Mouse (Mus musculus) heart, postnatal 36 days (tissue): Measurements from ENCODE around the gene Ccdc51. TPM values are rescaled to one million over a fixed set of nuclear protein-coding genes. Genes with fewer than 3 reads are reported as not detected.
A peak's percentile ranks its signal among the peaks of the same experiment; 100 is the strongest.

Experiments used
- DNase-seq, 2 experiments: peaks; one replicate each; pipeline ENCODE4 v3.0.0; 2021 to 2022
- intact Hi-C: fragments of 180-260 bp; cut with DNase I; formaldehyde crosslinking; loops from one replicate; pipeline ENCODE4 v1.15.1; 2025
- total RNA-seq, 2 experiments: library from RNA; stranded (reverse); gene quantifications; 2 replicates each; pipeline ENCODE4 v1.2.3; 2021

Gene Ccdc51
- total RNA-seq, 2 experiments from 2014 or later, result 11.7 to 12.2 TPM

DNA sequence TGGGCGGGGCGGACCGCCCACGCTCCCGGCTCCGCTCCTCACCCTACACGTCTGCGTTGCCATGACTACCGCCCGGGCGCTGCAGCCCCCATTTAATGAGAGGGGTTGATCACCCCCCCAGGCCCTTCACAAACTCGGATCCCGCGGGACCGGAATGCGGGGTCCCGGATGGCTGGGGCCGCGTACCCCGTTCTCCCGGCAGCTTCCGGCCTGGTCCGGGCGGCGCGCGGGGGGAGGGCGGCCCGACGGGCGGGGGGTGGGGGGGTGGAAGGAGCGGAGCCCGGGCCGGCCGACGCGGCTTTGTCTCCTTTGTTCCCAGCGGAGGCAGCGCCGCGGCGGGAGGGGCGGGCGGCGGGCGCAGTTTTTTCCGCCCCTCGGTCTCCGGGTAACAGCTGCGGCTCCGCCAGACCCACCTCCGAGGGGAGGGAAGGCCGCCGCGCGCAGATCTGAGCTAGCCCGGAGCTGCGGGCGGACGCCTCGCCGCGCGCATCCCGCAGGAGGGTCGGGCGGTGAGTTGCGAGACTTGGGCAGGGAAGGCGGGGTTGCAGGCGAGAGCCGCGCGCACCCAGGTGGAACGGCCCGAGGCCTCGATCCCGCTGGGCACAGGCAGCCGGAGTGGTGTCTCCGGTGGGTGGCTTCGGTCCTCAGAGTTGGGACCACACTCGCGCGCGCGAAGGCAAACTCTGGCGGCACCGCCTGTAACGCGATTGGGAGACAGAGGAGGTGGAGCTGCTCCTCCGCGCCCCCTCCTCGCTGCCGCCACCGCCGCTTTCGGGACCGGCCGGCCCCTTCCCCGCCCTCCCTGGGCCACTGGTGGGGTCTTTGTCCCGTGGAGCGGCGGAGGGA lies 13.1 kb downstream of the Ccdc51 start, which contains the start of gene Plxnb1:
Gene Plxnb1 (plus strand): TSS at position 253 of the 846 bp plus-strand sequence.
- intact Hi-C loops, result no loop called here
- peak; percentile 65 to 73 for DNase-seq

DNA sequence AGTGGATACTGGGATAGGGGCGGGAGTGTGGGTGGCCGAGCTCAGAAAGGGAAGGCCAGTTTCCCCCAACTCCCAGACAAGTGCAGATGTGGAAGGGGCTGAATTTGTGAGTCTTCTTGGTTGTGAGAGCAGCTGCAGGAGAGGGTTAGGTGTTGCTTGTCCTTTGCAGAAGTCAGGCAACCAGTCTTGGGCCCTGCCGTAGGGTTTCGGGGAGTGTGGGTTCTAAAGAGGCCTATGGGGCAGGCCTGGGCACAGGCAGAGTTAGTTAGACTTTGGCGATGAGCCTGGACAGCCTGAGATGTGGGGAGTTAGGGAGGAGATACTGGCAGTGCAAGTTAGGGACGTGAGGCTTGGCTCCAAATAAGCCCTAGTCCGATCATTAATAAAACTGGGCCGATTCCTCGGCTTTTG lies 14.0 kb downstream of the Ccdc51 start:
- intact Hi-C loops, result no loop called here
- DNase-seq, result no peak

DNA sequence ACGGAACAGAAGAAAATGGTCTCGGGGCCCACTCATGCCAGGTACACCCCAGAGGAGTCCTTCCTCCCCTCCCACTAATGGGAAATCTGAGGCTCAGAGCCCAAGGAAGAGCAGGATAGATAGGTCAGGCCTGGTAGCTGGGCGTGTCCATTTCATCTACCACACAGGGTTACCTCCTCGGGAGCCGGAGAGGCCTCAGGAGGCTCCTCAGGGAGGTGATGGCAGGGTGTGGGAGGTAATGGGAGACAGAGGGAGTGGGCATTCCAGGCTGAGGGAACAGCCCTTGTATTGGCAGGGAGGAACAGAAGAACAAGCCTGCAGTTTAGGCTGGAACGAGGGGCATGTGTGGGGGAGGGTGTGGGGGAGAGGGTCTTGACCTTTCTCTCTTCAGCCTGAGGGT lies 14.6 kb downstream of the Ccdc51 start:
- intact Hi-C loops, result no loop called here
- DNase-seq, result no peak

DNA sequence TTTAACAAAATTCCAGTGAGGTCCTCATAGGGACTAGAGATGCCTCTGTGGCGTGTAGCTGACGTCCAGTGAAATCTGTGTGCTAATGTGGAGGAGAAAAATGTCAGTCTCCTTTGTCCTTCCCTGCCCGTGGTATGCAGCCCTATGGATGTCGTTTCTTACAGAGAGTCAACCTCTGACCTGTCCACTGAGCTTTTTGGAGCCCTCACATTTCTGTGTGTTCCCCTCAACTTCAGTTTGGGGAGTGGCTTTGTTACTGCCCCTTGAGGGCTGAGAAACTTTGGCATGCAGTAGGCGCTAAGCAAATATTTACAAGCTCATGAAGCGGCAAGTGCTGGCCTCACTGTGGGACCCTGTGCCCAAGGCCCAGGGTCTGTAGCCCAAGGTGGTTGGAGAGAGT lies 15.0 kb downstream of the Ccdc51 start:
- DNase-seq, result no peak
- intact Hi-C loops, result no loop called here

DNA sequence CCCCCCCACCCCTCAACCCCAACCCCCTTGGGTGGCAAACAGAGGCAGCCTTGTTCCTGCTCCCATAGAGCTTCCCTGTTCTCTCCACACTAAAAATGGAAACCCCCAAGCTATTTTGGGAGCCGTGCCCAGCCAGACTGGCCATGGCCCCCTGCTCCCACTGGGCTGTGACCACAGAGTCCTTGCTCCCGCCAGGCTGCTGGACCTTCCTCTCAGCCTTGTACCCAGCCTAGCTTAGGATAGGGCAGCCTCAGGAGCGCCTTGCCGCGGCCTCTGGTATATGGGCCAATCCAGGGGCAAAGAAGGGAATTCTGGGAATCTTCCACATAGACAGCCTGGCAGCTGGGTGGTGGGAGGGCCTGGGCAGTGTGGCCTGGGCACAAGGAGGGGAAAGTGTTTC lies 15.5 kb downstream of the Ccdc51 start:
- peak in 1 of 2 experiments; percentile 45 for DNase-seq
- intact Hi-C loops, result no loop called here

DNA sequence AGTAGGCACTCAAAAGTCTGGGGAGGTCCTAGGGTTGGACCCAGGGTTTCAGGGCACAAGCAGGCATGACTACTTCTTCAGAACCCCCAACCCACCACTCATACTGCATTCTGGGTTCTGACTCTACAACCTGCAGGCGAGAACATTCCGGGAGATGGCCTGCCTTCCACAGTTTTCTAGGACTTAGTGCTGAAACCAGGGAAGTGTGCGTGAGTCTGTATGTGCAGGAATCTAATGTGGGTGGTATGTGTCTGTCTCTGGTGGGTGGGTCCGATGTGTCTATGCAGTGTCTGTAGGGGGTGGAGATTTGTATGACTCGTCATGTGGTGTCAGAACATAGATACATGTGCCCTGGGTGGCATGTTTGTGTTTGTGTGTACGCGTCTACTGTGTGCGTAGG lies 16.1 kb downstream of the Ccdc51 start:
- intact Hi-C loops, result no loop called here
- no peak for DNase-seq

DNA sequence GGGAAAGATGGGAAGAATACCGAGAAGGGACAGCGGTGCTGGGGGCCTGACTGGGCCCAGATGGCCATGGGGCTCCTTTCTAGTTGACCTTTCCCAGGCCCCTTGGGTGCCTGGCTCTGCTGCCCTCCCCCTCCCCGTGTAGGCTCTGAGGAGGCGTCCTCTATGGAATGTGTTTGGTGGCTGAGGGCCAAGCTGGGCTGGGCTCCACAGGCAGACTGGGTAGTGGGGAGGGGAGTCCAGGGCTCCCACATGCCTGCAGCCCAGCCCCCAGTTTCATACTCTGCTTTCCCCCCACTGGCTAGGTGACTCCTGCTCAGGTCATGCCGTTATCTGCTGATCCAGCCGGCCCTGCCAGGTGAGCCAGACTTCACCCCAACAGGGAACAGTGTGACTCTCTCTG lies 16.7 kb downstream of the Ccdc51 start:
- DNase-seq, result peak in 1 of 2 experiments; percentile 59

DNA sequence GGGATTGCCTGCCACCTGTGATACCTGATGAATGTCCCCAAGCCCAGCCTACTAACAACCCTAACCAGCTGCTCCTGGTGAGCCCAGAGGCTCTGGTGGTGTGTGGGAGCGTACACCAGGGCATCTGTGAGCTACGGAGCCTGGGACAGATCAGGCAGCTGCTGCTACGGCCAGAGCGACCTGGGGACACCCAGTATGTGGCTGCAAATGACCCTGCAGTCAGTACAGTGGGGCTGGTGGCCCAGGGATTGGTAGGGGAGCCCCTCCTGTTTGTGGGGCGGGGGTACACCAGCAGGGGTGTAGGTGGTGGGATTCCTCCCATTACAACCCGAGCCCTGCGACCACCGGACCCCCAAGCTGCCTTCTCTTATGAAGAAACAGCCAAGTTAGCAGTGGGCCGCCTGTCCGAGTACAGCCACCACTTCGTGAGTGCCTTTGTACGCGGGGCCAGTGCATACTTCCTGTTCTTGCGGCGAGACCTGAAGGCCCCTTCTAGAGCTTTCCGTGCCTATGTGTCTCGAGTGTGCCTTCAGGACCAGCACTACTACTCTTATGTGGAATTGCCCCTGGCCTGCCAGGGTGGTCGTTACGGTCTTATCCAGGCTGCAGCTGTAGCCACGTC lies 18.1 kb downstream of the Ccdc51 start:
- no peak for DNase-seq
- intact Hi-C loops, result no loop called here

More for the DNA sequence above, 16.7 kb downstream of the Ccdc51 start:
- intact Hi-C loops, result no loop called here

DNA sequence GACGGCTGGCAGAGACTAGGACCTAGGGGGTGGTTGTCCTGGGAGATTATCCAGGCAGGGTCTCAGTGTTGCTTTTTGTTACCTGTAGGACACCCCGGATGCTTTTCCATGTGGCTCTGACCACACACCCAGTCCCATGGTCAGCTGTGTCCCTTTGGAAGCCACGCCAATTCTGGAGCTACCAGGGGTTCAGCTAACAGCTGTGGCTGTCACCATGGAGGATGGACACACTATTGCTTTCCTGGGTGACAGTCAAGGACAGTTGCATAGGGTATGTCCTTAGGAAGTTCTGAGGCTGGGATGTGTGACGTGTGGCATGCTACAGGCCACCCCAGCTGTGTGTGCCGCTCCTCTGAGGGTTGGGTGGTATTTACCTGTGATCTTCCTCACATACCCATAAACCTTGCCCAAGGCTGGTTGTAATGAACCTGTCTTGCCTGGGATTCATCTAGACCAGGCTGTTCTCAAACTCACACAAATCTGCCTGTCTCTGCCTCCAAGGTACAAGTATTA lies 19.7 kb downstream of the Ccdc51 start:
- intact Hi-C loops, result no loop called here
- DNase-seq, result no peak

DNA sequence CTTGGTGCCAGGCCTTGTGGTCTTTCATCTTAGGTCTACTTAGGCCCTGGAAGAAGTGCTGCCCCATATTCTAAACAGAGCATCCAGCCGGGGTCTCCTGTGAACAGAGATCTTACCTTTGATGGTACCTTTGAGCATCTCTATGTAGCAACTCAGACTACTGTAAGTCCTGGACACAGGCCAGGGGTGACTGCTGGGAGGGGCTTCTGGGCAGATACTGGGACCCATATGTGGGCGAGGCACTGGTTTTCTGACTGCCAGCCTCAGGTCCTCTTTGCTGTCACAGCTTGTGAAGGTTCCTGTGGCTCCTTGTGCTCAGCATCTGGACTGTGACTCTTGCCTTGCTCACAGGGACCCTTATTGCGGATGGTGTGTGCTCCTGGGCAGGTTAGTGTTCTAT lies 20.2 kb downstream of the Ccdc51 start:
- no peak for DNase-seq
- intact Hi-C loops, result no loop called here

DNA sequence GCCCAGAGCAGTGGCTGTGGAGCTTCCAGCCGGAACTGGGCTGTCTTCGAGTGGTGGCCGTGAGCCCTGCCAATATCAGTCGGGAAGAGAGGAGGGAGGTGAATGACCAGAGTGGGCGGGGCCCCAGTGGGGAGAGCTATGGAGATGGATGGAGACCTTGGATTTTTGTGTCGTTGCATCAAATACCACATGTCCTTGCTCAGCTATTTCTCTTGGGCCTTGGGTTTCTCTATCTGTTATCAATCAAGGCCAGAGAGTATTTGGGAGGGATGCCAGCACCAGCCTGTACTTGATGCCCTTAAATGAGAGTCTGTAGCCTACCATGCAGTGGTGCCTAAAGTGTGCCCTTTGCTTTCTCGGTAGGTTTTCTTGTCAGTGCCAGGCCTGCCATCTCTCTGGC lies 21.0 kb downstream of the Ccdc51 start:
- intact Hi-C loops, result no loop called here
- DNase-seq, result no peak

DNA sequence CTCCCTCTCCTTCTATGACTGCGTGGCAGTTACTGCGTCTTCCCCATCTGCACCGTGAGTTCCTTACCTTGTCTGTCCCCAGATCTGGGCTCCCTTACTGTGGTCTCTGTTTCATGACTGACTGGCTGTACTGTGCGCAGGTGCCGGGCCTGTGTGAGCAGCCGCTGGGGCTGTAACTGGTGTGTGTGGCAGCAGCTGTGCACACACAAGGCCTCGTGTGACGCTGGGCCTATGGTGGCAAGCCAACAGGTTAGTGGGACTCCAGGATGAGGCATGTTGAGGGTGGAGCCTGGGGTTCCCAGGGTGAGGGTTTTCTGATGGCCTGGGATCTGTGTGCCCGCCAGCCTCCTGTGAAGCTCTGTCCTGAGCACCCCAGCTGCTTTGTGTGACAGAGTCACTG lies 21.8 kb downstream of the Ccdc51 start:
- DNase-seq, result no peak
- intact Hi-C loops, result no loop called here

DNA sequence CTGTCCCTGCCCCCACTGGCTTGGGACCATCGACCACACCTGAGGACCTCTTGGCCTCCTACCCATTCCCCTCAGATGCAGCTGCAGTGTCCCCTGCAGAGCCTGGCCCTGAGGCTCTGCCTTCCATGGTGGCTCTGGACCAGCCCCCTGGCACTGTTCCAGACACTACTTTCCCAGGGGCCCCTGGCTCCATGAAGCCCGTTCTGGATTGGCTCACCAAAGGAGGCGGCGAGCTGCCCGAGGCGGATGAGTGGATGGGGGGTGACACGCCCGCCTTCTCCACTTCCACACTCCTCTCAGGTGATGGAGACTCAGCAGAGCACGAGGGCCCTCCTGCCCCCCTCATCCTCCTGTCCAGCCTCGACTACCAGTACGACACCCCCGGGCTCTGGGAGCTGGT lies 22.7 kb downstream of the Ccdc51 start:
- intact Hi-C loops, result no loop called here
- no peak for DNase-seq

DNA sequence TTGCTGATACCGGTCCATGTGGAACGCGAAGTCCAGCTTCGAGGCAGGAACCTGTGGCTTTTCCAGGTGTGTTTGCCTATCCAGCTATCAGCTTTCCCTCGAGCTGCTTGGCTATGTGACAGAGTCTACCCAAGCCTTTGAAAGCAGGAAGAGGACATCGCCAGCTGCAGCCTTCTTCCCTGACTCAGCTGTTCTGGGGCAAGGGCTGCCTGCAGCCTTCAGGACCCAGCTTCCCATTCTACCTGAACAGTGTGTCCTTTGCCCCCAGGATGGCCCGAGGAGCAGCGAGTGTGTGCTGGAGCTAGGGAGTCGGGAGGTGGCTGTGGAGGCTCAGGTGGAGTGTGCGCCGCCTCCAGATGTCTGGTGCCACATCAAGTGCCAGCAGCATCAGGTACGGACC lies 23.4 kb downstream of the Ccdc51 start:
- intact Hi-C loops, result no loop called here
- DNase-seq, result no peak

DNA sequence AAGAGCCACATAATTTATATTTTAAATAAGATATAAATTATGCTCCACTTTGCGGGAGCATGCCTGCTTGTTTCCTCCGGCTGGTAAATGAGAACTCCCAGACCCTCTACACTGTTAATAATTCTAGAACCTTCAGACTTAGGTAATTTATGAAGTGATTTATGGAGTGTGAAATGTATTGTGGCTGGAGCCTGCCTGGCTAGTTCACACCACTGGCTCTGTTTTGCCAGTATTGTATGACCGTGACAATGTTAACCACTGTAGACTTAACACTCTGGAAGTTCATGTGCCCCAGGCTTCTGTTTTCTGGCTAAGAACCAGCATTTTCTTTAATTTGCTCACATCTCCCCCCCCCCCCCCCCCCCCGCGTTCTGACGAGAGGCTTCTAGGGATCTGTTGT lies 25.0 kb downstream of the Ccdc51 start:
- intact Hi-C loops, result no loop called here
- no peak for DNase-seq

DNA sequence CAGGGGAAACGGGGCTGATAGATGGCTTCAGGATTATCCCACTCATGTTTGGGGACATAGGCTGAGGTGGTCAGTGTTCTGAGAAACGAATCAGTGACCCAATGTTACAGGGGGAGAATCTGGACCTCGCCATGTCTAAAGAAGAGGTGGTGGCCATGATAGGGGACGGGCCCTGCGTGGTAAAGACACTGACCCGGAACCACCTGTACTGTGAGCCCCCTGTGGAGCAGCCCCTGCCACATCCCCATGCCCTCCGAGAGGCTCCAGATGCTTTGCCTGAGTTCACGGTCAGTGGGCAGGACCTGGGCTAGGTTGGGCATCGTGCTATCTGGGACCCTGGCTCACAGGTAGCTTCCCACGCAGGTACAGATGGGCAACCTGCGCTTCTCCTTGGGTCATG lies 27.9 kb downstream of the Ccdc51 start:
- DNase-seq, result no peak
- intact Hi-C loops, result no loop called here

DNA sequence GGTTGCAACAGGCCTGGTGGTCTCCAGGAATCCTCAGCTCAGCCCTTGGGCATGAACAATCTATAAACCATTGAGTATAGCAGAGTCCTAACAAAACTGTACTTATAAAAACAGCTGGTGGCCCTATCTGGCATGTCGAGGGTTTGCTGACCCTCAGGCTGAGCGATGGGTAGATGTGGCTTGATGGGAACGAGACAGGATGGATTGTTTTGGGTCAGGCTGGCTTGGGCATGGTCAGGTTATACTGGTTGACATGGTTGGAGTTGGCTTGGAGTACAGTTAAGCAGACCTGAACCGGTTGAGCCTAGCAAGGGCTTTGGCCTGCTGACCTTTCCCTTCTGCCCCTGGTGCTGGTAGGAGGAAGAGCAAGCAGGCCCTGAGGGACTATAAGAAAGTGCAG lies 28.8 kb downstream of the Ccdc51 start:
- DNase-seq, result no peak
- intact Hi-C loops, result no loop called here

DNA sequence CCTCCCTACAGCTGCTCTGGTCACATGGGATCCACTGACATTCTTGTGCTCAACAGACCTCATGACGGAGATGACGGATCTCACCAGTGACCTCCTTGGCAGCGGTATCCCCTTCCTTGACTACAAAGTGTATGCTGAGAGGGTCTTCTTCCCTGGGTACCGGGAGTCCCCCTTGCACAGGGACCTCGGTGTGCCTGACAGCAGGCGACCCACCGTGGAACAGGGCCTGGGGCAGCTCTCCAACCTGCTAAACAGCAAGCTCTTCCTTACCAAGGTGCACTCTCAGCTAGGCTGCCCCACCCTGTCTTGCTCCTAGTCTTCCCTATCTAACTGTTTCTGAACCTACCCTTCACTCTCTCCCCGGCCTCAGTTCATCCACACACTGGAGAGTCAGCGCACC lies 29.3 kb downstream of the Ccdc51 start:
- DNase-seq, result no peak
- intact Hi-C loops, result no loop called here

DNA sequence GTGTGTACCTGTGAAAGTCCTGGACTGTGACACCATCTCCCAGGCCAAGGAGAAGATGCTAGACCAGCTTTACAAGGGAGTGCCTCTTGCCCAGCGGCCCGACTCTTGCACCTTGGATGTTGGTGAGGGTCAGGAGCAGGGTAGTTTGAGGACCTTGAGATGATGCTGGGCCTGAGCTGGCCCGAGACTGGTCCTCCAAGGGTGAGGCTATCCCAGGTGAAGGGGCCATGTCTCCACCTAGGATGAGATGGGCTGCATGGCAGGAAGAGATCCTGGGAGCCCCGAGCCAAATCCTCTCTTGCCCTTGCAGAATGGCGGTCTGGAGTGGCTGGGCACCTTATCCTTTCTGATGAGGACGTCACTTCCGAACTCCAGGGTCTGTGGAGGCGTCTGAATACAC lies 31.0 kb downstream of the Ccdc51 start:
- intact Hi-C loops, result no loop called here
- no peak for DNase-seq

DNA sequence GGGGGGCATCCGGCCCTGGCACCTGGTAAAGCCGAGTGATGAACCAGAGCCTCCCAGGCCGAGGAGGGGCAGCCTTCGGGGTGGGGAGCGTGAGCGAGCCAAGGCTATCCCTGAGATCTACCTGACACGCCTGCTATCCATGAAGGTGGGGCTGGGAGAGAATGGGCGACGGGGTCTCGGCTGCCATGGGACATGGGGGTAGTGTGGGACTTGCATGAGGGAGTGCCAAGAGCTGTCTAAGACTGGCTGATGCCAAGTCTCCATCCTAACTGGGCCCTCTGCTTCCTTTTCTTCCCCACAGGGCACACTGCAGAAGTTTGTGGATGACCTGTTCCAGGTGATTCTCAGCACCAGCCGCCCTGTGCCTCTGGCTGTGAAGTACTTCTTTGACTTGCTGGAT lies 32.0 kb downstream of the Ccdc51 start:
- no peak for DNase-seq
- intact Hi-C loops, result no loop called here

DNA sequence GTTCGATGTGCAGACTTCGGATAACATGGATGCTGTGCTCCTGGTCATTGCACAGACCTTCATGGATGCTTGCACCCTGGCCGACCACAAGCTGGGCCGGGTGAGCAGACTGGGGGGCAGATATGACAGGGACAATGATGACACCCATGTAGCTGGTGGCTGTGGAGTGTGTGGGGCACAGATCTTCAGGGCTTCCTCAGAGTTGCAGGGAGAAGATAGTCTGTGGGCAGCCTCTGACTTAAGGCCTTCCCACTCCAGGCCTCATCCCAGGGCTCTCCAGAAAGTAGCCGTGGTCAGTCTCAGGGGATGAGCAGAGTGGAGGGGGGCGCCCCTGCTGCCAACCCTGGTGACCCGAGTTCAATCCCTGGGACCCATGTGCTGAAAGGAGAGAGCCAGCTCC lies 32.6 kb downstream of the Ccdc51 start:
- intact Hi-C loops, result no loop called here
- DNase-seq, result no peak

DNA sequence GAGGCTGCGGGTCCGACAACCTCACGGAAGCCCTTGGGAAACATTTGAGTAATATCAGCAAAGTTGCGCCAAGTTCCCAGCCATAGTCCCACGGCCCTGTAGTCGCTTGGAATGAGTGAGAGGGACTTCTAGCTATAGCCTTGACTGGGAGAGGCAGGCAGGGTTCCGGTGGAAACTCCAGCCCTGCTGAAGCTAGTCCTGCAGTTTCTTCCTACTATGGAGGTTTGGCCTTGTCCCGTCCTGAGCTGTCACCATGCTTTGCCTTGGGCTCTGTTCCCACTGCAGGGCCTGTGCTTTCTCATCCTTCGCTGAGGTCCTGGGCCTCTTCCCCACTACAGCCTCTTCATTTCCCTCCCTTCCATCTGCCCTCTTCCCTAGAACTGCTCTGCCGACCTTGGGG lies 33.9 kb downstream of the Ccdc51 start:
- intact Hi-C loops, result no loop called here
- no peak for DNase-seq
